Mouse (Mus musculus): ENCODE measurements around the gene D430019H16Rik. TPM values are rescaled to one million over a fixed set of nuclear protein-coding genes. Genes with fewer than 3 reads are reported as not detected.

The D430019H16Rik gene
- polyA plus RNA-seq, 1 experiment from 2014 or later = 1.1 TPM

DNA sequence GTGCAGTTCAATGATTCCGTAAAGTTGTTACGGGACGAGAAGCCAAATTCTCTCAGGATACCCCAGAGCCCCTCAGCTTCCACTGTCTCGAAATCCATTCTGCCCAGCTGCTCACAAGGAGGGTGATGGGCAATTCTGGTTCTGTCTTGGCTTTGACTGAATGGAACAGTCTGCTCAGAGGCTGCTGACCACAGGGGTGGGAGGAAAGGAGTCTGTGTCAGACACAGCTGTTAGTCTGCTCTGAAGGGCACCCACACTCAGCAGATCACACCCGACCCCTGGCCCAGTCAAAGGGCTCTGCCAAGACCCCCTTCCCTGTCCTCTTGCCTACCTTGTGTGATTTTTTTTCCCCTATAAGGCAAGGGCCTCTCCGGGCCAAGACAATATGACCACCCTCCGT, 44.8 kb downstream of the D430019H16Rik start:
- Histone ChIP-seq H3K4me1 (peaks cover 34% of the 10 kb centered on the region), H3K27me3 (ENCODE audit: insufficient read depth, poor library complexity, severe bottlenecking) (peaks cover 11% of the 10 kb centered on the region; the same call in 1 of the 2 replicates), H3K4me3 (no peak overlapping the region), H3K27ac (peak overlapping the region; percentile 56; the same call in 1 of the 2 replicates), H3K36me3 (no peaks in the 10 kb centered on the region), H3K9me3 (no peaks in the 10 kb centered on the region)
- no peak for DNase-seq (ENCODE audit: low spot score)
- WGBS = 88% methylated on average over 7 of the region's 7 CpGs

DNA sequence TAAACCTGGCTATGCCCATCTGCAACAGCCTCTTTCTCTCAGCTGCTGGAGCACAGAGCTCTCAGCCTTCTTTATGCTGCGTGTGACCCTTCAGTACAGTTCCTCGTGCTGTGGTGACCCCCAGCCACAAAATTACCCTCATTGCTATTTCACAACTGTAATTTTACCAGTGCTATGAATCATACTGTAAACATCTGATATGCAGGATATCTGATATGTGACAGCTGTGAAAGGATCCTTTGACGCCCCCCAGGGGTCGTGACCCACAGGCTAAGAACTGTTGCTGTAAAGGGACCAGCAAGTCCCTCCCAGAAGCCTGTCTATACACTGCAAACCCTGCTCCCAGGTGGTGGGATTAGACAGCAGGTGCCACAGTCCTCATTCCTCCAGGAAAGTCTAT, 45.2 kb downstream of the D430019H16Rik start:
- peaks cover 11% of the 10 kb centered on the region; the same call in 1 of the 2 replicates for H3K27me3 ChIP-seq (ENCODE audit: insufficient read depth, poor library complexity, severe bottlenecking)
- no peak for DNase-seq (ENCODE audit: low spot score)
- peaks cover 30% of the 10 kb centered on the region for H3K4me1 ChIP-seq
- H3K36me3 ChIP-seq = no peaks in the 10 kb centered on the region
- no peaks in the 10 kb centered on the region for H3K9me3 ChIP-seq
- H3K27ac ChIP-seq = peak overlapping the region; percentile 56; the same call in 1 of the 2 replicates
- 67% methylated on average over 4 of the region's 4 CpGs for WGBS
- no peak overlapping the region for H3K4me3 ChIP-seq

DNA sequence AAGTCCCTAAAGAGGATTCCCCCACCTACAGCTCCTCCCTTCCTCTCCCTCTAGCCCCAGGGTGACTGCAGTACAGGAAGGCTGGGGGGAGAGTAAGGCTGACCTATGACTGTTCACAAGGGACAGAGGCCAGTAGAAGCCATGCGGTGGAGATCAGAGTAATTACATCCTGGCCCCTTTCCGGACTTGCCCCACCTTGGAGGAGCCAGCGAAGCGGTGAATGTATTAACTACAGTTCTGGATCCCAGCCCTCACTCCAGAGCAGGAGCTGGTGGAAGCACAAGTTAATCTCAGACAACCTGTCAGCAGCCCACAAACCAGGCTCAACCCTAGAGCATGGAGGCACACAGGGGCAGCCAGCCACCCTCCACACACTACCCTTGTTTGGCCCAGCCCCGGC, 47.3 kb downstream of the D430019H16Rik start:
- Histone ChIP-seq H3K27ac (no peak overlapping the region), H3K36me3 (no peaks in the 10 kb centered on the region), H3K4me1 (peaks cover 21% of the 10 kb centered on the region), H3K9me3 (no peaks in the 10 kb centered on the region), H3K27me3 (ENCODE audit: insufficient read depth, poor library complexity, severe bottlenecking) (peaks cover 8% of the 10 kb centered on the region; the same call in 1 of the 2 replicates), H3K4me3 (no peak overlapping the region)
- no peak for DNase-seq (ENCODE audit: low spot score)
- WGBS = 59% methylated on average over 5 of the region's 5 CpGs

DNA sequence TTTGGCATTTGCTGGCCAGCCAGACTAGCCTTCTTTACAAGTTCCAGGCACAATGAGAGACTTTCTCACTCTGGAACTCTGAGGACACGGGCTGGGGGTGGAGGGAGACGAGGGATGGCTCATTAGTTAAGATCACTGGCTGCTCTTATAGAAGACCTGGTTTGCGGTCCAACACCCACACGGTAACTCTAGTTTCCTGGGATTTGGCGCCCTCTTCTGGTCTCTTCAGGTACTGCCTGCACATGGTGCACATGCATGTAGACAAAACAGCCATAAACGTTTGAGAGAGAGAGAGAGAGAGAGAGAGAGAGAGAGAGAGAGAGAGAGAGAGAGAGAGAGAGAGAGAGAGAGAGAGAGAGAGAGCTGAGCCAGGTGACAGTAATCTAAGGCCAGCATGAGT, 51.1 kb downstream of the D430019H16Rik start:
- Histone ChIP-seq H3K27ac (no peak overlapping the region), H3K9me3 (no peaks in the 10 kb centered on the region), H3K4me3 (no peak overlapping the region), H3K36me3 (no peaks in the 10 kb centered on the region), H3K4me1 (peaks cover 22% of the 10 kb centered on the region), H3K27me3 (ENCODE audit: insufficient read depth, poor library complexity, severe bottlenecking) (no peaks in the 10 kb centered on the region)
- no peak for DNase-seq (ENCODE audit: low spot score)
- WGBS = 73% methylated on average over 6 of the region's 6 CpGs

DNA sequence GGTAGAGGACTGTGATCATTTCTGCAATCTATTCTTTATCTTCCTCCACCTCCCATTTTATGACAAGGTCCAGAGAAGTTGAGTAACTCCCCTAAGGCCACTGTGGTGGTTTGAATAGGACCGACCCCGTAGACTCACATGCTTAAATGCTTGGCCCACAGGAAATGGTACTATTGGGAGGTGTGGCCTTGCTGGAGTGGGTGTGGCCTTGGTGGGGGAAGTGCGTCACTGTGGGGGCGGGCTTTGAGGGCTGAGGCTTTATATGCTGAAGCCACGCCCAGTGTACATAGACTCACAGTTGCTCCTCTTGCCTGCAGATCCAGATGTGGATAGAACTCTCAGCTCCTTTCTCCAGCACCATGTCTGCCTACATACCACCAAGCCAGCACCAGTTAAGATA, 57.5 kb downstream of the D430019H16Rik start:
- WGBS = 86% methylated on average over 5 of the region's 5 CpGs

DNA sequence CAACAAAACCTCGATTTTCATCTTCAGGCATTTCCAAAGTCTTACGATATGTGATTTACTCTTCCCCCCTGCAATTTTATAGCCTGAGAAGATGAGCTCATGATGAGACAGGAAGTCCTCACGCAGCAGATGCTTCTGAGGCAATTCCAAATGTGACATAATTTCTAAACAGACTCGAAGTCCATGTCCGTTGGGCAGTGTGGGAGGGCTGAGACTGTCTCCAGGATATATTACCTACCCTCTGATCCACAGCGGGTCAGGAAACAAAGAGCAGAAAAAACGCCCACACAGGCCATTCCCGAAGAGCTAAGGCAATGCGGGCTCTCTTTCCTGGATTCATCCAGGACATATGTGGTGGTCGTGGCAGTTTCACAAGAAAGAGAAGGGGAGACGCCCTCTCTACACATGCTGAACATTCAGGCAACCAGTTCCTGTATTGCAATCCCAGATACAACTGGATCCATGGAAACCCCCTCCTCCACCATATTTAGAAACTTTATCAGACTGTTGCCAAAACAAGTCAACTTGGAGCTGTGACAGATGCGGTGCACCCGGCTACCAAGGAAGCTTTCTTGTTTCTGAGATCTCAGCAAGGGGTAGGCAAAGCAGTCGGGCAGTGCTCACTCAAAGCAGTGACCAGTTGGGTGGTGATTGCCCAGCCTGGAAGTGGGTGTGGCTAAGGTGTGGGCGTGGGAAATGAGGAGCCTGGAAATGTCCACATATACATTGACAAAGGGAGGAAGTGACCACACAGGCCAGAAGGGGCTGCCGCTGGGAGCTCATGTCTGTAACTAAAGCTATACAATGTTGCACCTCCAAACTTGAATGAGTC, 58.2 kb downstream of the D430019H16Rik start:
- Histone ChIP-seq H3K9me3 (no peaks in the 10 kb centered on the region), H3K4me3 (no peak overlapping the region), H3K27ac (0 out of 2 replicates have a peak overlapping the region, but pooled peaks have one; percentile 47), H3K36me3 (no peaks in the 10 kb centered on the region), H3K4me1 (peaks cover 24% of the 10 kb centered on the region), H3K27me3 (ENCODE audit: insufficient read depth, poor library complexity, severe bottlenecking) (no peaks in the 10 kb centered on the region)
- no peak for DNase-seq (ENCODE audit: low spot score)
- 66% methylated on average over 16 of the region's 16 CpGs for WGBS

More for the DNA sequence above, 57.5 kb downstream of the D430019H16Rik start:
- DNase-seq (ENCODE audit: low spot score) = no peak
- Histone ChIP-seq H3K4me3 (no peak overlapping the region), H3K27me3 (ENCODE audit: insufficient read depth, poor library complexity, severe bottlenecking) (no peaks in the 10 kb centered on the region), H3K36me3 (no peaks in the 10 kb centered on the region), H3K9me3 (no peaks in the 10 kb centered on the region), H3K4me1 (peaks cover 26% of the 10 kb centered on the region), H3K27ac (0 out of 2 replicates have a peak overlapping the region, but pooled peaks have one; percentile 47)

DNA sequence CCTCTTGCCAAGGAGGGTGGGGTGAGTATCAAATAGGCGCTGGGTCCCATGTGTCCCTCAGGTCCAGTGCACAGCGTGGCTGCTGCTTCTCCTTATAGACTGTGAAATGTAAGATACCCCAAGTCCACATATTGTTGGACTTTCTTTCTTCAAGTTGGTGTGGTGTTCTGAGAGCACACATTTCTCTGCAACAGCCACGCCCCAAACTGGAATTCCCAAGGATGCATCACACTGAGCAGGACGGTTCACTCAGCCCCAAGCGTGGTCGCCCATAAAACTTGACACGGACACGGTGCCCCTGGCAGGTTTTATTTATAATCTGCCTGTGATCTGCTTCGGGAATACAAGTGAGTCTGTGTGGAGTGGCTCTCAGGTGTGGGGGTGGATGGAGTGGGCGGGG, 60.5 kb downstream of the D430019H16Rik start:
- H3K9me3 ChIP-seq = no peaks in the 10 kb centered on the region

DNA sequence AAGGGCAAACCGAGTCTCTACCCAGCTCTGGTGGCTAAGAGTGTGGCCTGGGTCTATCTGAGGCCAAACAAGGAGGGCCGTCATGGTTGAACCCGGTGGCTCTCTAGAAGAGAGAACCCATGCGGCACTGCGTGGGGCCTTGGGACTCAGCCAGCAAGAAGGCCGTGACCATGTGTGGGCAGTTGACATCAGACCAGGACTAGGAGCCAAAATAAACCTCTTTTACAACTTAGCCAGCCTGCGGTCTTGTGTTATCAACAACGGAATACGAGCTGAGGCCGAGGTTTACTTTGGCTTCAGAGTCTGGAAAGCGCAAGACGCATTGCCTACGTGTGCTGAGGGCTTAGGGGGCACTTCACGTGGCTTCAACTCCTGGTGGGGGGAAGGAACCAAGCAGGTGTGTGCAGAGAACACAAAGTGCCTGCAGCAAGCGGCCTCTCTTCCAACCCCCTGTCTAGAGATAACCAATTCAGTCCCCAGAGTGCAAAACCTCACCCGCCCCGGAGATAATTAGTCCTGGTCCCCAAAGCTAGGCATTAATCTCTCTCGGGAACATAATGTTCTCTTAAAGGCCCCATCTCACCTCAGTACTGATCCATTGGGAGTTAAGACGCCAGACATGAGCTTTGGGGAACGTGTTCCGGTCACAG, 63.5 kb downstream of the D430019H16Rik start:
- Histone ChIP-seq H3K4me3 (no peak overlapping the region), H3K27ac (no peak overlapping the region), H3K27me3 (ENCODE audit: insufficient read depth, poor library complexity, severe bottlenecking) (no peaks in the 10 kb centered on the region), H3K4me1 (peaks cover 38% of the 10 kb centered on the region), H3K36me3 (no peaks in the 10 kb centered on the region), H3K9me3 (no peaks in the 10 kb centered on the region)
- WGBS = 68% methylated on average over 21 of the region's 21 CpGs
- no peak for DNase-seq (ENCODE audit: low spot score)

More for the DNA sequence above, 60.5 kb downstream of the D430019H16Rik start:
- Histone ChIP-seq H3K36me3 (no peaks in the 10 kb centered on the region), H3K4me3 (no peak overlapping the region), H3K27me3 (ENCODE audit: insufficient read depth, poor library complexity, severe bottlenecking) (no peaks in the 10 kb centered on the region), H3K27ac (no peak overlapping the region), H3K4me1 (peaks cover 26% of the 10 kb centered on the region)
- DNase-seq (ENCODE audit: low spot score) = no peak
- WGBS = 82% methylated on average over 10 of the region's 10 CpGs

DNA sequence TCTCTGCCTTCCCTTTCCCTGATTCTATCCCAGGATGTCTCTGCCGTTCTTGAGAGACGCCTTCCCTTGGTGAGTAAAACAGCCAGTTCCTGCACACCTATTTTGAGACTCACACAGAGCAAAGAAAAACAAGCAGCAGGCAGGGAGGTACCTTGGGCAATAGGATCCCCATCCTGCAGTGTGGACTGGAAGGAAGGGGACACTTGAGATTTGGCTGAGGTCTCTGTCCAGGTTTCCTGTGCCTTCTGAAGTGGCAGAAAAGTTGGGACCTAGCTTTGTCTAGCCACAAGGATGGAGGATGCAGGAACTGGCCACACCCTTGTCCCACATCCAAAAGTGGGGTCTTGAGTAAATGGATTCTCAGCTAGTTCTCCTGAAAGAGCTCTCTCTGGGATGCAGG, 66.2 kb downstream of the D430019H16Rik start:
- peak overlapping the region; percentile 67; the same call in 1 of the 2 replicates for H3K27ac ChIP-seq

DNA sequence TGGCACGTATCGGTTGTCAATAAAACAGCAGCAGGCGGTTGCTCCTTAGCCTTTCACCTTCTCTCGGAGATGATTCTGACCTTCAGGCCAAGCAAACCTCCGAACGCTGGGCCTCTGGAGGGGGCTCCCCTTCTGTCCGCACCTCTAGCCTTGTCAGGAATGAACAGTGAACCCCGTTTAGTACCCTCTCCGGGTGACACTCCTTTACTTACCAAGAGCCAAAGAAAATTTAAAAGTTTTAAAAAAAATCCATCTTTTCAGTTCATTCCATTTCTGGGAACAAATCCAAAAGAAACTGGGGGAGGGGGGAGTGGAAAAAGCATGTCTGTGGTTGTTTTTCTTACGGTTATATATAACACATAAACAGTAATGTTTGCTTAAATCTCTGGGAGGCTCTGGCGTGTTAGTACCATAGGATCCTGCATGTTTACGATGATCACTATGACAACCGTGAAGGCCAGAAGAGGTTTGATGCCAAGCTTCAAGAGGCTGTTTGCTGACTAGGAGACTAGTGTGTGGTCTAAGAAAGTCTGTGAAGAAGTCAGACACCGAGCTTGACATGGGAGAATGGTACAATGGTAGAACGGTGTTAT, 67.6 kb downstream of the D430019H16Rik start:
- peaks cover 41% of the 10 kb centered on the region for H3K4me1 ChIP-seq
- no peaks in the 10 kb centered on the region for H3K36me3 ChIP-seq
- DNase-seq (ENCODE audit: low spot score) = no peak
- no peaks in the 10 kb centered on the region for H3K27me3 ChIP-seq (ENCODE audit: insufficient read depth, poor library complexity, severe bottlenecking)
- no peak overlapping the region for H3K4me3 ChIP-seq
- H3K9me3 ChIP-seq = no peaks in the 10 kb centered on the region
- 74% methylated on average over 15 of the region's 15 CpGs for WGBS
- 0 out of 2 replicates have a peak overlapping the region, but pooled peaks have one; percentile 42 for H3K27ac ChIP-seq

More for the DNA sequence above, 66.2 kb downstream of the D430019H16Rik start:
- Histone ChIP-seq H3K9me3 (no peaks in the 10 kb centered on the region), H3K4me1 (peaks cover 44% of the 10 kb centered on the region), H3K36me3 (no peaks in the 10 kb centered on the region), H3K27me3 (ENCODE audit: insufficient read depth, poor library complexity, severe bottlenecking) (no peaks in the 10 kb centered on the region), H3K4me3 (no peak overlapping the region)
- WGBS = 64% methylated on average over 2 of the region's 2 CpGs
- no peak for DNase-seq (ENCODE audit: low spot score)

DNA sequence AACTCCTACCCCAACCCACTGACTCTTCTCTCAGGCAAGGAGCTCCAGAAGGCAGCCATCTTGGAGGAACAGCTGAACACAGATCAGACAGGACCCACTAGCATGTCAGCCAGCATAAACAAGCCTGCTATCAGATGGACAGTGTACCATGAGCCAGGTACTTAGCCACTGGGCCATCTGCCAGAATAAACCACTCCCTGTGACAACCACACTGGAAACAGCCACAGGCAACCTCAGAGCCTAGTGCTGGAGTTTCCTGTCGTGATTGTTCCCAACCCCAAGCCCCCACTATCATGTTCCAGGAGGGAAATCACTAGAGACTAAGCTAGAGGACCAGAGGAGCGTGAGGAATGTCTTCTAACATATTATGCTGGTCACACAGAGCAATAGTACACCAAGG, 70.1 kb downstream of the D430019H16Rik start:
- Histone ChIP-seq H3K9me3 (no peaks in the 10 kb centered on the region), H3K4me1 (peaks cover 34% of the 10 kb centered on the region), H3K27me3 (ENCODE audit: insufficient read depth, poor library complexity, severe bottlenecking) (no peaks in the 10 kb centered on the region), H3K4me3 (no peak overlapping the region), H3K27ac (no peak overlapping the region), H3K36me3 (no peaks in the 10 kb centered on the region)
- 55% methylated on average over 2 of the region's 2 CpGs for WGBS
- DNase-seq (ENCODE audit: low spot score) = no peak

DNA sequence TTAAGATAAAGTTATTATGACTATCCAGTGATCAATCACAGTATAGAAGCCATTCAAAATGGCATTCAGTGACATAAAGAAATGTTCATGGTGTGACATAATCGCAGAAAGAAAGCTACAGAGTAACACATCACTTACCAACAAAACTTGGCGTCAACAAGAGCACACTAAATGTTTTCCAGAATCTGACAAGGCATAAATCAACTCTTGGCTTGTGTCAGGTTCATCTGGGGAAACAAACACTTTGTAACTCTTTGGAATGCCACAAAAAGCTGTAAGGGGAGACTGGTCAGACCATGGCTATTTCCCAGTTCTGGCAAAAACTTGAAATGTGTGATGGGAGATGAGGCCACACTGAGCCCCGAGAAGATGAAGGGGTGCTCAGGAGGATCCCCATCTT, 72.5 kb downstream of the D430019H16Rik start:
- Histone ChIP-seq H3K4me3 (no peak overlapping the region), H3K27me3 (ENCODE audit: insufficient read depth, poor library complexity, severe bottlenecking) (no peaks in the 10 kb centered on the region), H3K4me1 (peaks cover 10% of the 10 kb centered on the region; the same call in 1 of the 2 replicates), H3K36me3 (no peaks in the 10 kb centered on the region), H3K27ac (no peak overlapping the region), H3K9me3 (no peaks in the 10 kb centered on the region)
- WGBS = 86% methylated on average over 3 of the region's 3 CpGs
- no peak for DNase-seq (ENCODE audit: low spot score)

DNA sequence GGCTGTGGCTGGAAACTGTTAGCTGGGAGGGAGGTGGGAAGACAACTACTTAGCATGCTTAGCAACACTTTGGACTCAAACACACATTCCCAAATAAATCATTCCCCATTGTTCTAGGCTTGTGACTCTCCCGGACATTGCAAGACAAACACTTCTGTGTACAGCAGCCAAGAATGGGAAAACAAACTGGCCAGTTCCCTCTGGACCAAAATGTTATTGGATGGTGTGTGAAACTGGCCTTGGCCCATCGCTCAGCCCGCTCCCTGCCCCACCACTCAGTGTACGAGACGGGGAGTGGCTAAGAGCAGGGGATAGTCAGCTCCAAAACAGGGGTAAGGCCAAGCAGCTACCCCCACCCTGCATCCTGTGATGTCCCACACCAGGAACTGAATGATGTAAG, 73.2 kb downstream of the D430019H16Rik start:
- H3K4me3 ChIP-seq = no peak overlapping the region
- 71% methylated on average over 5 of the region's 5 CpGs for WGBS
- DNase-seq (ENCODE audit: low spot score) = no peak

More for the DNA sequence above, 73.2 kb downstream of the D430019H16Rik start:
- Histone ChIP-seq H3K27me3 (ENCODE audit: insufficient read depth, poor library complexity, severe bottlenecking) (no peaks in the 10 kb centered on the region), H3K4me1 (peaks cover 10% of the 10 kb centered on the region; the same call in 1 of the 2 replicates), H3K27ac (no peak overlapping the region), H3K9me3 (no peaks in the 10 kb centered on the region), H3K36me3 (no peaks in the 10 kb centered on the region)

Data from heart, embryonic 10.5 days (tissue).